In the genomic region with DNA sequence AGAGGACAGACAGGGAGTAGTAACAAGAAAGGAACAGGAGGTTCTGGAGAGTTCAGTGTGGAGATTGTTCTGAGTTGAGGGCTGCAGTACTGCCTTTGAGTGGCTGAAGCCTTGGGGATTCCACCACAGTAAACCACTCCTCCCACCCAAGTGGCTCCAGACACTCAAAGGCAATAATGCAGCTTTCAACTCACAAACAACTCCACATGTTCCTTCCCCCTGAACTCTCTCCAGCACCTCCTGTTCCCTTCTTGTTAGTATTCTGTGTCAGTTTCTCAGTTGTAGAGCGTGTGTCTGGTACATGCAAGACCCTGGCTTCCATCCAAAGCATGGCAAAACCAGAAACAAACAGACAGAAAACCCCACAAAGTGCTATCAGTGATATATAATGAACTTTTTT, we compare ENCODE assay signal across 14 mouse cellular contexts. TPM values are rescaled to one million over a fixed set of nuclear protein-coding genes. Genes with fewer than 3 reads are reported as not detected.
DNase-seq lines count a peak whose midpoint lies in the region; ATAC-seq and TF ChIP-seq lines count a peak whose summit lies in the region.
"Not testable (repeated sequence)": the region's sequence is repeated elsewhere in the genome, so short reads cannot be mapped to it uniquely, and the experiment has no call there.
"Had no signal": no experiment of that assay in that cellular context is flagged by ENCODE, and none has a peak within 500 bp of the region (broad histone marks: within the 10 kb centered on the region; RNA-seq: fewer than 3 reads in every experiment).

No protein-coding gene starts in this region.

- not testable (repeated sequence) for H3K27me3 ChIP-seq in forebrain, embryonic 13.5 days; forebrain, postnatal 0 days (ENCODE audit: insufficient read depth, low read length); hindbrain, embryonic 15.5 days; liver, adult 2 months (ENCODE audit: control insufficient read depth, insufficient read depth, low read length); midbrain, embryonic 16.5 days (ENCODE audit: control insufficient read depth, insufficient read depth, low read depth, low read length)

- not testable (repeated sequence) for H3K4me1 ChIP-seq in forebrain, embryonic 13.5 days; forebrain, postnatal 0 days (ENCODE audit: insufficient read depth); hindbrain, embryonic 15.5 days (replicated peaks); liver, adult 2 months (ENCODE audit: control insufficient read depth, insufficient read depth, low read length); midbrain, embryonic 16.5 days (ENCODE audit: control insufficient read depth, insufficient read depth, low read length)

- TF ChIP-seq POLR2A in brain, embryonic 14.5 days (IDR thresholded peaks at IDR 0.05; ENCODE audit: borderline replicate concordance, extremely low read depth, insufficient read depth, insufficient read length, poor library complexity, severe bottlenecking); liver, adult 2 months (IDR thresholded peaks at IDR 0.05; ENCODE audit: extremely low read depth, insufficient read depth, low read length): not testable (repeated sequence)

- ATAC-seq in forebrain, embryonic 13.5 days, result peak; percentile 93
- ATAC-seq in forebrain, postnatal 0 days, result peak; percentile 93
- peak; percentile 56; the same call in 1 of the 2 replicates for ATAC-seq in hindbrain, embryonic 15.5 days (ENCODE audit: low FRiP score, low read depth)
- ATAC-seq in midbrain, embryonic 16.5 days, result peak; percentile 70

- 28% methylated on average over 1 of the region's 1 CpGs for WGBS in forebrain, embryonic 13.5 days
- 13% methylated on average over 1 of the region's 1 CpGs for WGBS in forebrain, postnatal 0 days
- 27% methylated on average over 1 of the region's 1 CpGs for WGBS in hindbrain, embryonic 15.5 days
- WGBS in liver, adult 2 months, result 19% methylated on average over 1 of the region's 1 CpGs
- 36% methylated on average over 1 of the region's 1 CpGs for WGBS in midbrain, embryonic 16.5 days

- not testable (repeated sequence) for H3K9me3 ChIP-seq in forebrain, embryonic 13.5 days (replicated peaks); forebrain, postnatal 0 days (ENCODE audit: low read length); hindbrain, embryonic 15.5 days; midbrain, embryonic 16.5 days (replicated peaks; ENCODE audit: control insufficient read depth, low read length, poor library complexity, severe bottlenecking)

- H3K9ac ChIP-seq in forebrain, embryonic 13.5 days; forebrain, postnatal 0 days; hindbrain, embryonic 15.5 days; liver, adult 2 months (ENCODE audit: low read depth, low read length); midbrain, embryonic 16.5 days (ENCODE audit: low read depth, low read length): not testable (repeated sequence)

- H3K27ac ChIP-seq in forebrain, embryonic 13.5 days; forebrain, postnatal 0 days (ENCODE audit: low read depth, low read length); hindbrain, embryonic 15.5 days (replicated peaks); liver, adult 2 months (replicated peaks; ENCODE audit: insufficient read depth, low read depth, low read length); midbrain, embryonic 16.5 days (ENCODE audit: low read length): not testable (repeated sequence)

- H3K79me2 ChIP-seq in liver, adult 2 months (ENCODE audit: control insufficient read depth, insufficient read depth, low read length), result not testable (repeated sequence)

- peak; percentile 86 for DNase-seq in brain, embryonic 14.5 days (ENCODE audit: low read depth)
- DNase-seq in forebrain, postnatal 0 days, result peak; percentile 45
- peak; percentile 26 for DNase-seq in kidney, adult 9 months
- DNase-seq in liver, adult 2 months (ENCODE audit: extremely low read depth, low read depth, low spot score), result peak; percentile 10

- not testable (repeated sequence) for TF ChIP-seq CTCF in brain, embryonic 14.5 days (IDR thresholded peaks at IDR 0.05; ENCODE audit: borderline replicate concordance, extremely low read depth, insufficient read depth, insufficient read length); forebrain, postnatal 0 days (IDR thresholded peaks at IDR 0.05; ENCODE audit: low read depth); liver, adult 2 months (IDR thresholded peaks at IDR 0.05; ENCODE audit: low read depth, low read length)

- not testable (repeated sequence) for H3K4me2 ChIP-seq in forebrain, embryonic 13.5 days; forebrain, postnatal 0 days (ENCODE audit: low read depth); hindbrain, embryonic 15.5 days; midbrain, embryonic 16.5 days (ENCODE audit: low read length)

- not testable (repeated sequence) for H3K4me3 ChIP-seq in forebrain, embryonic 13.5 days; forebrain, postnatal 0 days (ENCODE audit: low read depth, low read length); hindbrain, embryonic 15.5 days; liver, adult 2 months (ENCODE audit: insufficient read depth, low read depth, low read length); midbrain, embryonic 16.5 days (ENCODE audit: low read depth, low read length)

- not testable (repeated sequence) for H3K36me3 ChIP-seq in forebrain, embryonic 13.5 days (ENCODE audit: poor library complexity, severe bottlenecking); forebrain, postnatal 0 days (ENCODE audit: insufficient read depth); hindbrain, embryonic 15.5 days; liver, adult 2 months (ENCODE audit: control insufficient read depth, insufficient read depth, low read length); midbrain, embryonic 16.5 days (ENCODE audit: control insufficient read depth, insufficient read depth, low read length)

RNA-seq across cellular contexts. Expression of a gene that starts 24.0 kb away (rescaled TPM):
- not detected in 2 replicates for polyA plus RNA-seq in brain, embryonic 14.5 days (2012; rRNA removed)
- polyA plus RNA-seq in forebrain, embryonic 13.5 days (2015; fragmentation: Nextera tagmentation; extraction: Ambion mirVana), result 0.14 and 0.15 TPM in 2 replicates
- not detected in 2 replicates for total RNA-seq in forebrain, postnatal 0 days (2014; rRNA removed)
- polyA plus RNA-seq in forebrain, postnatal 0 days (2015; fragmentation: Nextera tagmentation; extraction: Ambion mirVana), result not detected in 2 replicates
- 0.08 and 0.12 TPM in 2 replicates for polyA plus RNA-seq in hindbrain, embryonic 15.5 days (2015; fragmentation: Nextera tagmentation; extraction: Ambion mirVana)
- total RNA-seq in liver, adult 2 months (2014; rRNA removed), result 0.07 TPM in 1 of 2 replicates, not detected in the other
- polyA plus RNA-seq in liver, adult 2 months (2012; rRNA removed), result 0.10 and 0.34 TPM in 2 replicates
- 0.32 TPM in 1 of 2 replicates, not detected in the other for polyA plus RNA-seq in midbrain, embryonic 16.5 days (2015; fragmentation: Nextera tagmentation; extraction: Ambion mirVana)
- total RNA-seq: MEL had no signal
- polyA plus RNA-seq: C2C12; embryonic facial prominence, embryonic 10.5 days; embryonic facial prominence, embryonic 15.5 days; erythroblast, embryonic 14.5 days; forebrain, embryonic 10.5 days; heart, embryonic 10.5 days had no signal

RNA-seq across cellular contexts. Expression of a gene that starts 38.3 kb away (rescaled TPM):
- polyA plus RNA-seq in brain, embryonic 14.5 days (2012; rRNA removed), result 0.87 and 1.1 TPM in 2 replicates
- polyA plus RNA-seq in forebrain, embryonic 13.5 days (2015; fragmentation: Nextera tagmentation; extraction: Ambion mirVana), result 0.39 and 0.49 TPM in 2 replicates
- 0.24 and 0.31 TPM in 2 replicates for total RNA-seq in forebrain, postnatal 0 days (2014; rRNA removed)
- 0.75 and 1.4 TPM in 2 replicates for polyA plus RNA-seq in forebrain, postnatal 0 days (2015; fragmentation: Nextera tagmentation; extraction: Ambion mirVana)
- 0.99 and 1.0 TPM in 2 replicates for polyA plus RNA-seq in hindbrain, embryonic 15.5 days (2015; fragmentation: Nextera tagmentation; extraction: Ambion mirVana)
- total RNA-seq in liver, adult 2 months (2014; rRNA removed), result 45.5 and 59.6 TPM in 2 replicates
- polyA plus RNA-seq in liver, adult 2 months (2012; rRNA removed), result 84.8 and 87.9 TPM in 2 replicates
- polyA plus RNA-seq in midbrain, embryonic 16.5 days (2015; fragmentation: Nextera tagmentation; extraction: Ambion mirVana), result 0.42 and 0.87 TPM in 2 replicates

Comparison
In these comparisons a context has a peak if more than half of its experiments do, and no peak if none do; other contexts are left out.
1. DNase-seq: peak in every context shown above with its lines; median percentile 86 in brain, embryonic 14.5 days; 45 in forebrain, postnatal 0 days; 26 in kidney, adult 9 months; 10 in liver, adult 2 months.
2. RNA of a gene that starts 38.3 kb away (polyA plus RNA-seq): 84.8 to 87.9 TPM in liver, adult 2 months; 0.75 to 1.4 TPM in forebrain, postnatal 0 days, 0.87 to 1.1 TPM in brain, embryonic 14.5 days, 0.99 to 1.0 TPM in hindbrain, embryonic 15.5 days, 0.42 to 0.87 TPM in midbrain, embryonic 16.5 days and 0.39 to 0.49 TPM in forebrain, embryonic 13.5 days; every median in the first group is over 10 times any median in the second.
3. Peak in every context shown above with its lines, with median percentiles within 50 percentile points of each other: ATAC-seq.